ENCODE assay signal across 8 mouse cellular contexts in genomic region chrX:42148016-42148451, GRCm38 (mm10). TPM values are rescaled to one million over a fixed set of nuclear protein-coding genes. Genes with fewer than 3 reads are reported as not detected.
DNase-seq lines count a peak whose midpoint lies in the region; ATAC-seq lines count a peak whose summit lies in the region.

No protein-coding gene starts in this region.

- no peaks in the 10 kb centered on the region for H3K36me3 ChIP-seq in embryonic facial prominence, embryonic 15.5 days

- no peaks in the 10 kb centered on the region for H3K27me3 ChIP-seq in embryonic facial prominence, embryonic 15.5 days

- 62% methylated on average over 5 of the region's 5 CpGs for WGBS in embryonic facial prominence, embryonic 15.5 days

- H3K27ac ChIP-seq in embryonic facial prominence, embryonic 15.5 days (replicated peaks) = no peak overlapping the region

- H3K9me3 ChIP-seq in embryonic facial prominence, embryonic 15.5 days (replicated peaks) = no peaks in the 10 kb centered on the region

- H3K9ac ChIP-seq in embryonic facial prominence, embryonic 15.5 days = no peak overlapping the region

- DNase-seq in layer of hippocampus, adult 11-12 months (ENCODE audit: low spot score) = peak; percentile 6
- DNase-seq in layer of hippocampus, adult 18-20 months (ENCODE audit: low spot score in 2 of 2) = no peak
- DNase-seq in heart, postnatal 14 days = peak; percentile 13 to 18
- DNase-seq in kidney, postnatal 4 days = peak; percentile 21 to 45
- peak; percentile 40 for DNase-seq in testis, postnatal 10 days (ENCODE audit: low spot score)
- no peak for DNase-seq in right cerebral cortex, adult 18-20 months

- 0 out of 2 replicates have a peak overlapping the region, but pooled peaks have one; percentile 42 for H3K4me2 ChIP-seq in embryonic facial prominence, embryonic 15.5 days (replicated peaks)

- intact Hi-C loops in heart, postnatal 14 days (cut with DNase I) = loop anchor here (5.0 kb wide), 2 partner anchors 81 to 116 kb away; no protein-coding TSS in a partner anchor

- ATAC-seq in embryonic facial prominence, embryonic 15.5 days (ENCODE audit: insufficient number of reproducible peaks, low FRiP score, low TSS enrichment, low read depth) = no peak
- 0 out of 2 replicates have a peak, but pooled peaks have one; percentile 10 for ATAC-seq in megakaryocyte progenitor cell, adult 5-6 weeks (replicated peaks; ENCODE audit: poor library complexity)

- no peaks in the 10 kb centered on the region for H3K4me1 ChIP-seq in embryonic facial prominence, embryonic 15.5 days

- H3K4me3 ChIP-seq in embryonic facial prominence, embryonic 15.5 days (replicated peaks) = peak overlapping the region; percentile 59; the same call in 1 of the 2 replicates

RNA-seq across cellular contexts. Expression of gene Stag2, which starts 1.1 kb away (rescaled TPM):
- total RNA-seq in layer of hippocampus, adult 18-20 months (2021) = 10 to 100 TPM; 55.2 to 55.3 TPM
- polyA plus RNA-seq in embryonic facial prominence, embryonic 15.5 days (2015; fragmentation: Nextera tagmentation; extraction: Ambion mirVana) = 34.1 and 39.0 TPM in 2 replicates
- 10 to 100 TPM; 54.3 to 57.3 TPM for total RNA-seq in heart, postnatal 14 days (2021)
- total RNA-seq in megakaryocyte progenitor cell, adult 5-6 weeks (2015) = 123 TPM in 2 replicates
- total RNA-seq in megakaryocyte progenitor cell, adult 5-6 weeks (2017) = 512 and 624 TPM in 2 replicates

Comparison
In these comparisons a context has a peak if more than half of its experiments do, and no peak if none do; other contexts are left out.
1. DNase-seq: peak in layer of hippocampus, adult 11-12 months (single experiment), heart, postnatal 14 days (2 of 2), kidney, postnatal 4 days (2 of 2) and testis, postnatal 10 days (single experiment); none in layer of hippocampus, adult 18-20 months (0 of 2) and right cerebral cortex, adult 18-20 months (single experiment).